Mouse (Mus musculus) olfactory bulb, adult 2 months (tissue): ENCODE data around the gene Ap5s1.

ENCODE experiments used
- CTCF ChIP-seq: fragments of 200-500 bp; IDR thresholded peaks from 2 replicates; pipeline ENCODE4 v1.5.1; 2012; ENCODE audit warnings: low read depth, mild to moderate bottlenecking, low read length, moderate library complexity; ENCODE audit not compliant: insufficient read depth
- POLR2A ChIP-seq: fragments of 200-500 bp; IDR thresholded peaks from 2 replicates; pipeline ENCODE4 v1.6.1; 2012; ENCODE audit warnings: mild to moderate bottlenecking, low read depth, low read length, moderate library complexity; ENCODE audit not compliant: insufficient read depth

GRCm38 (mm10) chr2:131261481-131262212 lies 54.8 kb downstream of the Ap5s1 start:
- TF ChIP-seq CTCF = no peak
- no peak for TF ChIP-seq POLR2A
